Mouse (Mus musculus) adrenal gland, postnatal 36 days (tissue): Measurements from ENCODE around the gene Trpc3. TPM values are rescaled to one million over a fixed set of nuclear protein-coding genes. Genes with fewer than 3 reads are reported as not detected.
"Not testable (repeated sequence)": the region's sequence is repeated elsewhere in the genome, so short reads cannot be mapped to it uniquely, and the experiment has no call there.

Source experiments
- DNase-seq, 2 experiments: peaks; one replicate each; pipeline ENCODE4 v3.0.0; 2021; ENCODE audit warnings: mixed read lengths in 1 of 2
- long read RNA-seq, 2 experiments: library from polyadenylated mRNA; stranded (forward); transcript quantifications; one replicate each; pipeline ENCODE4 v2.0.0; 2021; ENCODE audit warnings: borderline sequencing depth in 2 of 2
- total RNA-seq, 2 experiments: library from RNA; stranded (reverse); gene quantifications; 2 replicates each; pipeline ENCODE4 v1.2.3; 2021

The Trpc3 gene
- 1 to 10 TPM; 2.1 to 2.6 TPM for total RNA-seq
- long read RNA-seq, experiment 1, partial matches to known transcripts: 0 of 2 reads
- long read RNA-seq, experiment 1, other reads (novel, unspliced or antisense): 0 of 2 reads
- long read RNA-seq, experiment 2, partial matches to known transcripts: 0 of 1 reads
- long read RNA-seq, experiment 2, other reads (novel, unspliced or antisense): 0 of 1 reads

GRCm38 (mm10) chr3:36689392-36690291 lies at the start of gene Trpc3:
Gene Trpc3, minus strand, starts transcription at chr3:36690167.
- peak; percentile 41 to 51 for DNase-seq

GRCm38 (mm10) chr3:36738071-36738470 lies 48.1 kb upstream of the Trpc3 start:
- no peak for DNase-seq

GRCm38 (mm10) chr3:36733075-36733474 lies 43.1 kb upstream of the Trpc3 start:
- no peak for DNase-seq

GRCm38 (mm10) chr3:36726545-36726944 lies 36.6 kb upstream of the Trpc3 start:
- no peak for DNase-seq

GRCm38 (mm10) chr3:36721850-36722249 lies 31.9 kb upstream of the Trpc3 start:
- DNase-seq: no peak

GRCm38 (mm10) chr3:36709521-36709920 lies 19.6 kb upstream of the Trpc3 start:
- no peak for DNase-seq

- no peak for DNase-seq
These were observed 304 bp upstream of the Trpc3 start for GRCm38 (mm10) chr3:36690292-36690650.

GRCm38 (mm10) chr3:36688874-36689273 lies 1.1 kb downstream of the Trpc3 start:
- peak; percentile 77 to 85 for DNase-seq

GRCm38 (mm10) chr3:36675822-36676221 lies 14.1 kb downstream of the Trpc3 start:
- DNase-seq: no peak

GRCm38 (mm10) chr3:36667814-36668213 lies 22.2 kb downstream of the Trpc3 start:
- no peak for DNase-seq

GRCm38 (mm10) chr3:36645245-36645559 lies 44.8 kb downstream of the Trpc3 start:
- DNase-seq: not testable (repeated sequence)

- no peak for DNase-seq
These were observed 45.3 kb downstream of the Trpc3 start for GRCm38 (mm10) chr3:36644554-36645244.

GRCm38 (mm10) chr3:36643354-36643753 lies 46.6 kb downstream of the Trpc3 start:
- DNase-seq: no peak

GRCm38 (mm10) chr3:36642736-36643135 lies 47.2 kb downstream of the Trpc3 start:
- no peak for DNase-seq

GRCm38 (mm10) chr3:36640787-36641186 lies 49.2 kb downstream of the Trpc3 start:
- DNase-seq: no peak

- peak; percentile 14 to 32 for DNase-seq
These were observed 54.5 kb downstream of the Trpc3 start for GRCm38 (mm10) chr3:36635449-36635848.

- DNase-seq: no peak
These were observed 63.2 kb downstream of the Trpc3 start for GRCm38 (mm10) chr3:36626803-36627202.

GRCm38 (mm10) chr3:36618181-36618580 lies 71.8 kb downstream of the Trpc3 start:
- DNase-seq: no peak

GRCm38 (mm10) chr3:36613908-36614255 lies 76.1 kb downstream of the Trpc3 start:
- DNase-seq: no peak

- peak; percentile 97 to 98 for DNase-seq
These were observed 76.6 kb downstream of the Trpc3 start, which contains the start of gene Bbs7 for GRCm38 (mm10) chr3:36613202-36613907. Gene Bbs7, minus strand, starts transcription at chr3:36613477.

- no peak for DNase-seq
These were observed 77.3 kb downstream of the Trpc3 start for GRCm38 (mm10) chr3:36612687-36613086.
